ENCODE assay signal across 21 mouse cellular contexts in the genomic region with DNA sequence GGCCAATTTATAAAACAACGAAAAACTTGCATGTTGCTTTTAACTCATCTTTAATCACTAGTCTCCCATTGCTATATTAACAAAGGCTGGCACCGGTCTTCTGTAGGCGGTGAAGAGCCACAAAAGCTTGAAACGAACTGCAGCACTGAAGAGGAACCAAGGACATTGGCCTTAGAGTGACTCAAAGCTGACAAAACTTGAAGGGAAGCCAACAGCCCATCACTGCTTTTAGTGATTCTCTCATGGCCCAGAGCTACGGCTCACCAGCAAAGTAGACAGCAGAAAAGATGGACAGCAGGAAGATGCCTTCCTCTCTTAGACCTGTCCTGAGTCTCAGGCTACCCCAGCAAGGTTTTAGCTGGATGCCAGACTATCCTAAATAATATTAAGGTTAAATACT.
"Had no signal": no experiment of that assay in that cellular context is flagged by ENCODE, and none has a peak within 500 bp of the region (broad histone marks: within the 10 kb centered on the region; RNA-seq: fewer than 3 reads in every experiment).

No protein-coding gene starts in this region.

- H3K4me2 ChIP-seq: limb, embryonic 12.5 days; limb, embryonic 15.5 days; liver, embryonic 12.5 days; liver, embryonic 15.5 days; midbrain, embryonic 12.5 days; neural tube, embryonic 13.5 days had no signal

- H3K27ac ChIP-seq: kidney, postnatal 0 days; layer of hippocampus, adult 2 months; left cerebral cortex, adult 2 months; limb, embryonic 12.5 days; limb, embryonic 15.5 days; liver, embryonic 12.5 days; liver, embryonic 15.5 days; midbrain, embryonic 12.5 days; neural tube, embryonic 13.5 days had no signal

- H3K36me3 ChIP-seq: limb, embryonic 12.5 days; limb, embryonic 15.5 days; liver, embryonic 12.5 days; liver, embryonic 15.5 days; midbrain, embryonic 12.5 days; neural tube, embryonic 13.5 days had no signal

- H3K27me3 ChIP-seq: limb, embryonic 12.5 days; limb, embryonic 15.5 days; liver, embryonic 12.5 days; liver, embryonic 15.5 days; midbrain, embryonic 12.5 days; neural tube, embryonic 13.5 days had no signal

- H3K9ac ChIP-seq: limb, embryonic 12.5 days; limb, embryonic 15.5 days; liver, embryonic 12.5 days; liver, embryonic 15.5 days; midbrain, embryonic 12.5 days; neural tube, embryonic 13.5 days had no signal

- DNase-seq: kidney, postnatal 25 days; layer of hippocampus, adult 9-11 months; layer of hippocampus, postnatal 36 days; left cerebral cortex, postnatal 4 days; lung, adult 2 months; lung, postnatal 14 days; lung, postnatal 4 days; retina, postnatal 1 day; thymus, adult 18-20 months; thymus, postnatal 36 days had no signal

- H3K9me3 ChIP-seq: limb, embryonic 15.5 days; liver, embryonic 15.5 days; midbrain, embryonic 12.5 days; neural tube, embryonic 13.5 days had no signal

- H3K4me3 ChIP-seq: layer of hippocampus, adult 2 months; left cerebral cortex, adult 2 months; limb, embryonic 12.5 days; limb, embryonic 15.5 days; liver, embryonic 12.5 days; liver, embryonic 15.5 days; midbrain, embryonic 12.5 days; myocyte; neural tube, embryonic 13.5 days had no signal

- ATAC-seq: liver, embryonic 12.5 days; midbrain, embryonic 16.5 days had no signal
